Comparison of ENCODE assay signal across 8 mouse cellular contexts in the genomic region with DNA sequence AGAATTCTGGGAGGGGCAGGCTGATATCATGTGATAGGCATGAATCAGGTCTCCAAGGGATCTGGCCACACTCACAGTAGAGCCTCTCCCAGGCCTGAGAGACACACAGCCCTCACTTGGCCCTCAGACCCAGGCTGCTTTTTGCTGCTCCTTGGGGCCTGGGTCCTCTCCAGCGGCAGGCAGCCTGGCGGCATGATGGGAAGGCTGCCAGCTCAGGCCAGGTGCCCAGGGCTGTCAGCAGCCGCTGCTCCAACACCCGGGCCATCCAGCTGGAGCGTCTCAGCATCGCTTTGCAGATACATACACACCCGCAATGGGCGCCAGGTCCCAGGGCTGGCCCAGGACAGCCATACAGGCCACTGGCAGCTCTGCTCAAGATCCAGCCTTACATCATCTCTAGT. TPM values are rescaled to one million over a fixed set of nuclear protein-coding genes. Genes with fewer than 3 reads are reported as not detected.
DNase-seq lines count a peak whose midpoint lies in the region.

No protein-coding gene starts in this region.

- DNase-seq in cerebellum, postnatal 14 days, result peak; percentile 44 to 59
- DNase-seq in cerebellum, adult 8-10 months, result no peak
- DNase-seq in testis, postnatal 10 days (ENCODE audit: low spot score), result peak; percentile 53
- DNase-seq in testis, postnatal 14 days (ENCODE audit: low spot score), result no peak
- peak; percentile 87 for DNase-seq in heart, postnatal 4 days
- peak; percentile 50 to 71 for DNase-seq in thymus, postnatal 36 days
- DNase-seq in right cerebral cortex, adult 18-20 months, result no peak
- DNase-seq in left cerebral cortex, adult 11 months (ENCODE audit: low spot score), result no peak

RNA-seq across cellular contexts. Expression of gene Fam163b, which starts 22.1 kb away (rescaled TPM):
- total RNA-seq in heart, postnatal 4 days (2021), result under 1 TPM; 0.55 to 0.65 TPM

RNA-seq across cellular contexts. Expression of gene Adamtsl2, which starts 41.1 kb away (rescaled TPM):
- 10 to 100 TPM; 10.6 to 11.4 TPM for total RNA-seq in heart, postnatal 4 days (2021)

RNA-seq across cellular contexts. Expression of gene Dbh, which starts 44.8 kb away (rescaled TPM):
- total RNA-seq in heart, postnatal 4 days (2021), result 1 to 10 TPM; 1.1 to 1.8 TPM

RNA-seq across cellular contexts. Expression of gene Mymk, which starts 48.3 kb away (rescaled TPM):
- total RNA-seq in heart, postnatal 4 days (2021), result not detected

Comparison
In these comparisons a context has a peak if more than half of its experiments do, and no peak if none do; other contexts are left out.
1. DNase-seq: peak in cerebellum, postnatal 14 days (2 of 2), testis, postnatal 10 days (single experiment), heart, postnatal 4 days (single experiment) and thymus, postnatal 36 days (2 of 2); none in cerebellum, adult 8-10 months (single experiment), testis, postnatal 14 days (single experiment), right cerebral cortex, adult 18-20 months (single experiment) and left cerebral cortex, adult 11 months (single experiment).